Mouse (Mus musculus) layer of hippocampus, adult 8-10 months (tissue): ENCODE data around the gene Gm10772. TPM values are rescaled to one million over a fixed set of nuclear protein-coding genes. Genes with fewer than 3 reads are reported as not detected.
"Not testable (repeated sequence)": the region's sequence is repeated elsewhere in the genome, so short reads cannot be mapped to it uniquely, and the experiment has no call there.

Experiments
- DNase-seq, 2 experiments: peaks; one replicate each; pipeline ENCODE4 v3.0.0; 2022; ENCODE audit warnings: low spot score in 2 of 2
- total RNA-seq, 4 experiments: library from RNA; stranded (reverse); gene quantifications; 2 replicates each; pipeline ENCODE4 v1.2.4; 2022

The Gm10772 gene
- not detected for total RNA-seq

DNA sequence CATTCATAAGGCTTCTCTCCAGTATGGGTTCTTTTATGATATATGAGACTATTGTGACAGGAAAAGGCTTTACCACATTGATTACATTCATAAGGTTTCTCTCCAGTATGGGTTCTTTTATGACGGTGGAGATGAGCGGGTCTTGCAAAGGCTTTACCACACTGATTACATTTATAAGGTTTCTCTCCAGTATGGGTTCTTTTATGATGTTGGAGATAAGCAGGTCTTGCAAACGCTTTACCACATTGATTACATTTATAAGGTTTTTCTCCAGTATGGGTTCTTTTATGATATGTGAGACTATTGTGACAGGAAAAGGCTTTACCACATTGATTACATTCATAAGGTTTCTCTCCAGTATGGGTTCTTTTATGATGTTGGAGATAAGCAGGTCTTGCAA lies at the start of gene Gm10772:
Gene Gm10772, minus strand, starts transcription at position 101 of the 400 bp plus-strand sequence.
- not testable (repeated sequence) for DNase-seq

DNA sequence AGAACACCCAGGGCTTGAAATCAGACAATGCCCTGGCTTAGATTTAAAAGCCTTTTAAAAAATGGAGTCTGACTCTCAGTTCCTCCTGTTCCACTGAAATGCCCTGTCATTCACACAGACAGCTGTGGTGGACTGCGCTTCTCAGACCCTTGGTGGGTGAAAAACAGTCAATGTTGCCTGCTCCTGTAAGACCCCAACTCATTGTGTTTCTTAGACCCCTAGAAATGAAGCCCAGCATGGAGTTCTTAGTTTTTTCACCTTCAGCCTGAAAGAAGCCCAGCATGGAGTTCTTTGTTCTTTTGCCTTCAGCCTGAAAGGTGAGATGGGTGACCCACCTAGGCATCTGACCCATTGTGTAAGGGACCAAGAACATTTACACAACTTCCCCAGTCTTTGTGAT lies 36.5 kb upstream of the Gm10772 start:
- not testable (repeated sequence) for DNase-seq

DNA sequence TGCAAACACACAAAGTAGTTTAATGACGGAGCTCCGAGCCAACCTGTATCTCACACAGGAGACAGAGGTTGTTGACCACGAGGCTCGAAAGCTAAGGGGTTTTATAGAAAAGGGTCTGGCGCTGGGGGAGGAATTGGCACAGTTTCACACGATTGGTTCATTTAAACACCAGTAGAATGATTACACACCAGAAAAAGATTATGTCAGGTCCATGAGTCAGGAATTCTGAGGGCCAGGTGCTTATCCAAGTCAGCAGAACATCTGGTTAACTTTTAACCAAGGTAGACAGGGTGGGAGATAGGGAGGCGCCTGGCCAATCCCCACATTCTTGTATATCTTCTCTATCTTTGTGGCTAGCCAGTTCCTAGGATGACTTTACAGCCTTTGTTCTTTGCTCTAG lies 35.8 kb upstream of the Gm10772 start:
- DNase-seq = not testable (repeated sequence)

DNA sequence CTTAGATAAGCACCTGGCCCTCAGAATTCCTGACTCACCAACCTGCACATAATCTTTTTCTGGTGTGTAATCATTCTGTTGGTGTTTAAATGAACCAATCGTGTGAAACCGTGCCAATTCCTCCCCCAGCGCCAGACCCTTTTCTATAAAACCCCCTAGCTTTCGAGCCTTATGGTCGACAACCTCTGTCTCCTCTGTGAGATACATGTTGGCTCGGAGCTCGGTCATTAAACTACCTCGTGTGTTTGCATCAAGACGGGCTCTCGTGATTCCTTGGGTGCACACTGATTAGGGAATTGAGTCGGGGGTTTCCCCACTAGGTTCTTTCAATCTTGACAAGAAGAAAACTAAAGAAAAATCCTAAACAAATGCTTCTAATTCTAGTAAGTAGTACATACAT lies 13.0 kb downstream of the Gm10772 start:
- no peak for DNase-seq

DNA sequence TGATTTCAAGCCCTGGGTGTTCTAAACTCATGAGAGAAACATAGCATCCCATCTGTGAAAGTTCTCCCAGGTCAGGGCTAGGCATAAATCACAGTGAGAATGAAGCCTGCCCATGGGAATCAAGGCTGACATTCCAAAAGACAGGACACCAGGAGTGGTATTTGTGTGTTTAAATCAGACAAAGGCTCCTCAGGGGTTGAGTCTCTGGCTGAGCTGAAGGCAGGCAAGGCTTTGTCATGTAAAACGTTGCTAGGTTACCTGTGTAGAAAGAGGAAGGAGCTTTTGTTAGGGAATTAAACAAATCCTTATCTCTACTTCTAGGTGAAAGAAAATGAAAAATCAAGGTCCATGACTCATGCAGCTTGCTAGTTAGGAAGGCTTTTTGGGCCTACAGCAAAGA lies 13.6 kb downstream of the Gm10772 start:
- DNase-seq = not testable (repeated sequence)

DNA sequence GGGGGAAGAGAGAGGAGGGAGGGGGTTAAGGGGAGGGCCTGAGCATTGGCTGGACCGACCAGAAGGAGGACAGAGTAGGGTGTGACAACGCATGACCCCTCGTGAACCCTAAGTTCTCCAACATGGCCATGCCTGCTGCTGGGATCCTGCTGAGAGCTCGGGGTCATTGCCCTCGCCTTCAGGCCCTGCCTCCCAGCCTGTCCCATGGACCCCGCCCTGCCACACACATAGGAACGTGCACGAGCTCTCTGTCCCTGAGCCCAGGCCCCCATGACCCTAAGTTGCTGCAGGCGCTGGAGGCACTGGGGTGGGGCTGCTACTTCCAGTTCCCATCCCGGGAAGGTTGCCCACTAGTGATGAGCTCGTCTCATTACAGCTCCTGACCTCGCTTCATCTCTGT lies 48.2 kb downstream of the Gm10772 start:
- DNase-seq = not testable (repeated sequence)

Other genes with a start within 250 kb of the Gm10772 start
- not detected for gene Gm10324, start 108.0 kb downstream of the Gm10772 start, total RNA-seq
- gene 2410141K09Rik, start 213.5 kb upstream of the Gm10772 start, total RNA-seq = not detected